Mouse (Mus musculus) cerebellum, postnatal 10 days (tissue): ENCODE data around the gene Cemip.

Experiments used
- DNase-seq, 2 experiments: peaks; one replicate each; pipeline ENCODE4 v3.0.0; 2021; ENCODE audit warnings: mixed read lengths in 2 of 2

Cemip gene

GRCm38 (mm10) chr7:83965181-83965580 is 121.1 kb downstream of the Cemip start:
- no peak for DNase-seq

DNA sequence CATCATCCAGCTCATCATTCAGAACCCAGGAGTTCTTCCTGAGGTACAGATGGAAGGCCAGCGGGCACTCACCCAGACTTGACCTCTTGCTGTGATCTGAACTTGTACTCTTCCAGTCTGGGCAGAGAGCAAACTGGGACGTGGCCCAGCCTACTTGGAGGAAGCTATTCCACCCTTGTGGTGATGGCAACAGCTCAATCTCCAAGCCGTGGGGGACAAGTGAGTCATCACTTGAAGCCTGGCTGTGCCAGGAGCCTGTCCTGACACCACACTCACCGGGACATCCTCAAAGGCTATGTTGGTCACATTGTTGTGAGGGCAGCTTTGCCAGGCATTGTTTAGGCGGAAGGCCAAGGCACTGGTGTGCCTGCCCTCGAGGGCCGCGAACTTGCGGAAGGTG is 133.8 kb downstream of the Cemip start:
- DNase-seq = peak; percentile 87 to 91

DNA sequence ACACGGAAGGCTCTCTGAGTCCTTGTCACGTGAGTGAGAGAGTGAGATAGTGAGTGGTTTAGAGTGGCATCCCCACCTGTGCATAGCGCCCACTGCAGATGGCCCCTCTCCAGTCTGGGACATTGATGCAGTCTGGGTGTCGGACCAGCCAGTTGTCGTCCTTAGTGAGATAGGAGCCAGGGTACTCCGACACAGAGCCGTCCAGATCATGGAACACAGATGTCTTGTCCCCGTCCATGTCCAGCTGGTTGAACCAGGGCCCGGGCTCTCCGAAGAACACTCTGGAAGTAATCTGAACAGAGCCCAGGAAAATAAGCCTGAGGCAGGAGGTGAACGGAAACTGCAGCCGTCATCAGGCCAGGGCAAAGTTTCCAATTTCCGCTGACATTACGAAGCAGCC is 135.0 kb downstream of the Cemip start:
- DNase-seq = no peak

DNA sequence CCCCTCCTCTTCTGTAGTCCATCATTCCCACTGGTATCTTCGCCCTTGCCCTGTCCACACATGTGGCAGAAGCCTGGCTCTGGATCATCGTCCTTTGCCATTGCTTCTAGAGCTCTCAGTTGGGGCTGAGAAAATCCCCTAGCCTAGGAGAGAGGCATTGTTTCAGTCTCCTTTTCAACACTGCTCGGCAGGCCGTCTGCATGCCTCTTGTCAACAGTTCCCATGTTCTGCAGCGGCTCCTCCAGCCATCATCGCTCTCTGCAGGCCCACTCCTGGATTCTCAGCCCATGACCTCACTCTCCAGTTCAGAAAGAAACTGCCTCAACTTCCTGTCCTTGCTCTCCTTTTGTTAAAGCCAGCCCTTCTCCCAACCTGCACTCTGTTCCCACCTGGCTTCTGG is 136.6 kb downstream of the Cemip start:
- DNase-seq = no peak

DNA sequence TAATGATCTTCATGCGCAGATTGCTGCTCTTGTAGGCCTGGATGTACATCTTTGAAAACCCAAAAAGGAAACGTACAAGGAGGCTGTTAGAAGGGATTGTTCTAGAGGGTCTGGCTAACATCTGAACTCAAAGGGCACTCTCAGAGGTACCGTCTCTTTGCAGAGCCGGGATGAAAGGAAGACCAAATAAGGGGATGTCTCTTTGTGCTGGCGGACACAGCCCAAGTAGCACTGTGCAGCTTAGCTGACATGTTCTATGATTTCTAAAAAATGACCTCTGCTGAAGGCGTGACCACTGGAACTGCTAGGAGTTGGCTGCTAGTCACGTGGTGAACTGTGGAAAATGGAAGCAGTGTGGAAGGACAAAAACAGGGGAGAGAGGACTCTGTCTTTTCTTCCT is 137.6 kb downstream of the Cemip start:
- no peak for DNase-seq

DNA sequence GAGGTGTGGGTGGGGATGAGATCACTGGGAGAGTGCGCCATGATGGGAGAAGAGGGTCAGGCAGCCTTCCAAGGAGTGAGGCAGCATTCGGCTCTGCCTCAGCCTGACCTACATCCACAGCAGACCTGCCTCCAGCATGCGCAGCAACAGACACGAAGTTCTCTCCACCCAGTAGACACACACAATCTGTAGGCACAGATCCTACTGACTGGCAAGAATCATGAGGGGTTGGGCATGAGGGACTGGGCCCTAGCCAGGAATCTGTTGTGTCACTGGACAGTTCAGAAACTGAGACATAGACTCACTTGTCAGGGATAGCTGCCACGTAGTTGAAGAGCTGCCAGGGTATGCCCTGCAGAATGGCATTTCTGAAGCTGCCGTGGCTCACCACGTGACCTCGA is 144.6 kb downstream of the Cemip start:
- DNase-seq = peak; percentile 69 to 71

DNA sequence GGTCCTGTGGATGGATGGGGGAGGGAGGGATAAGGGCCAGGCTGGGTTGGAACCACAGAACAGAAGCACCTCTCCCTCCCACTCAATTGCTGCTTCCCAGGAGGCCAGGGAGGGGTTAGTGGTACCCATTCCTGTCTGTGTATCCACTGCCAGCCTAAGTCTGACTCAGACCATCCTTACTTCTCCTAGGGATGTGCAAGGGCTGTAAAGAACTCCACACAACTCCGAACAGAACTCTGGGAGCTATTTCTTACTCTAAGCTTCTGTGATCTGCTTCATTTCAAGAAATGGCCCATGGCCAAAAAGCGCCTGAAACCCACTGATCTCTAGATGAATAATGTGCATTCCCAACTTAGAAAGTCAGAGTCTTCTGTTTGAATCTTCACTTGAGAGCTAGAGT is 146.2 kb downstream of the Cemip start:
- DNase-seq = no peak

GRCm38 (mm10) chr7:83939017-83939721 is 147.1 kb downstream of the Cemip start:
- DNase-seq = no peak

DNA sequence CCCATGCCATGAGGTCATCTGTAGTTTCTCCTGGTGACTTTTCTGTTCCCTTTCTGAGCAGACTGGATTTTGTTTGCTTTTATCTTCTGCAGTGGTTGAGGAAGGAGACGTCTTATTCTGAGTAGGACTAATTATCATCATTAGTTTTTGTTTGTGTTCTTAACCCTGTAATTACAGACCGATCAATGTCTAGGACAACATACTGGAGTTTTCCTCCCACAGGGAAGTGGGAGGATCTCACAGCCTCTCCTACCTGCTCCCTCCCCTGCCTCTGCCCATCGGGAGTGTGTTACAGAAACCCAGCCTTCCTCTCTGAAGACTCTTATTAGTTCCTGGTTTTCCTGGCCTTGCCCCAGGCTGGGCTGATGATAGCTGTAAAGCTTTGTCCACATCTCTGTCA is 164.7 kb downstream of the Cemip start:
- DNase-seq = no peak

GRCm38 (mm10) chr7:83920241-83920640 is 166.1 kb downstream of the Cemip start:
- DNase-seq = peak in 1 of 2 experiments; percentile 30

- peak; percentile 95 to 98 for DNase-seq
Observed at GRCm38 (mm10) chr7:83914566-83914965, 171.7 kb downstream of the Cemip start.

DNA sequence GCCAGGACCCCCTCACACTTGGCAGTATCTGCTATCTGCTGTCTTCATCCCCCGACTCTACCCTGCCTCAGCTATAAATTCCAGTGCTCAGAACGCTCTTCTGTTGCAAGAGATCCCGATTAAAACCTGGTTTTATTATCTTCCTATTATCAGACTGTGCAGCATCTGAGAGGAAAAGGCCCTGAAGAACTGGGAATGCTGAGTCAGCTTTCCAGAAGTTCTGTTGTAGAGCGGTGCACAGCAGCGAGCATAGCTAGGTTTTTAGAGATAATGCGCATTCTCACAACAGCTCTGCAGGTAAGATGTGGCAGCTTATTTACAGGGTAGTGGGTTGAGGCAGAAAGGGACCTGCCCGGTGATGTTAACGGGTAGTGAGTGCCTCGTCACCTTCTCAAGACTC is 172.3 kb downstream of the Cemip start:
- DNase-seq = no peak

- DNase-seq = no peak
Observed at GRCm38 (mm10) chr7:83913405-83913932, 172.8 kb downstream of the Cemip start.

- DNase-seq = no peak
Observed at GRCm38 (mm10) chr7:83911909-83912308, 174.4 kb downstream of the Cemip start.

- no peak for DNase-seq
Observed at GRCm38 (mm10) chr7:83904831-83905230, 181.5 kb downstream of the Cemip start.

- DNase-seq = no peak
Observed at GRCm38 (mm10) chr7:83902296-83903145, 183.8 kb downstream of the Cemip start.

DNA sequence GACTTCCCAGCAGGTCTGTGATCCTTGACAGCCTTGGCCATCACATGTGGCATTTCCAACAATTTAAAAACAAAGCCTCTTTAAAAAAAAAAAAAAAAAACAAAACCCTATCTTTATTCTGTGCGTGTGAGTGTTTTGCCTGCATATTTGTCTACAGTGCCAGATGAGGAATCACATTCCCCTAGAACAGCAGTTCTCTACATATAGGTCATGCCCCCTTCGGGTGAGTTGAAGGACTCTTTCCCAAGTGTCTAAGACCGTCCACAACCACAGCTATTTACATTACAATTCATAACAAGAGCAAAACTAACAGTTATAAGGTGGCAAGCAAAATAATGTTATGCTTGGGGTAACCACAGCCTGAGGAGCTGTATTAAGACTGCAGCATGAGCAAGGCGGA is 184.9 kb downstream of the Cemip start:
- DNase-seq = no peak

DNA sequence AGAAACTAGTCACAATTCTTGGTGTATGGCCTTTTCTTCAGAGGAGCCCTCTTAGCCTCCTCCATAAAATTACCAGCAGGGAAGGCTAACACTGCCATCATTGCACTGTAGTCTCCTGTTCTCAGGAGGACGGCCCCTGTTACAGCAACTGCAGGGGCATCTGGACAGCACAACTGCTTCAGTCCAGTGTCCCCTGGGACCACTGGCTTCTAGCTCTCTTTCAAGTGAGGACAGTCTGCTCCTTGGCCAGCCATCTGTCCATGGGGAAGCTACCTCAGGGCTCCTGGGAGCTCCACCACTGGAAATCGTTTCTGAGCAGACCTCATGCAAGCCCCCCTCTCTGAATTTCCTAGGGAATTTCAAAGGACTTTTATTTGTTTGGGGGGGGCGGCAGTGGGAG is 185.8 kb downstream of the Cemip start:
- no peak for DNase-seq

DNA sequence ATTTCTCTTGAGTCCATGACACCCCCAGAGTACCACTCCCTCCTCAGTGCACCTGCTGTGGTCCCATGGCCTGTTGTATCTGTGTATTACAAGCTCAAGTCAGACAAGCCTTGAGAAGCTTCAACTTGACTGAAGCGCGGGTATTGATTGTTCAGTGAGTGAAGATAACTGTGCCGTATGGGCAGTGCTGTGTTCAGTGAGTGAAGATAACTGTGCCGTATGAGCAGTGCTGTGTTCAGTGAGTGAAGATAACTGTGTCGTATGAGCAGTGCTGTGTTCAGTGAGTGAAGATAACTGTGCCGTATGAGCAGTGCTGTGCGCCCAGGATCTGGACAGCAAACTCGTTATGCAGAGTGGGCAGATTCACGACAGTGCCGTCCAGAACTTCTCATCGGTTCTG is 188.0 kb downstream of the Cemip start:
- no peak for DNase-seq

DNA sequence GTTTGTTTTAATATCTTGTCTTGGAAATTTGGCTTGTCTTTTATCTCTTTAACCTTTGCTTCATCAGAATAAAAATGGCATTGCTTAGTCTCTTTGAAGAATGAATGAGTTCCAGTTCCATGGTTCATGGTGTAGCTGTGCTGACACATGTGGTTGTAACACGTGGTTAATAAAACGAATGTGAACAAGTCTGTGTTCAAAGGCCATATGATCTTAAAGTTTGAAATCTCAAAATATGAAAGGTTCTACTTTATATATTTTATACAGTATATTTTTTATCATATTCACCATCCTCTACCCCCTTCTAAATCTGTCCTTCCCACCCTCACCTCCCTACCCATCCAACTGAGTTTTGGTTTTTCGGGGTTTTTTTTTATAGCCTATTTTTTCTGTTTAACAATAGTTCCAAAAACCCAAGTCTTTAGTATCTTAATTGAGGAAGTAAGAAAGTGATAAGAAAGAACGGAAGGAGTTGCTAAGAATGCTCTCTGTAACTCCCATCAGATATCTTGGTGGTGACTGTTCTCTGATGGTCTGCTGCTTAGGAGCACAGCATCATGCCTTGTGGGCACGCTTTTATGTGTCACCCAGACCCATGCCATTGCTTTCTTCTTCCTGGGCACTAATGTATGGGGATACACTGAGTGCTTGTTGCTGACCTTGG is 190.1 kb downstream of the Cemip start:
- no peak for DNase-seq

GRCm38 (mm10) chr7:83894348-83894747 is 192.0 kb downstream of the Cemip start:
- no peak for DNase-seq

GRCm38 (mm10) chr7:83892333-83892669 is 194.0 kb downstream of the Cemip start:
- no peak for DNase-seq
